Mouse (Mus musculus): ENCODE measurements around the gene Arg1.

Arg1 gene

GRCm38 (mm10) chr10:24926962-24927720, at the start of gene Arg1:
Gene Arg1, minus strand, starts transcription at chr10:24927484.
- in situ Hi-C loops (cut with MboI; ENCODE audit: unreplicated experiment in 2 of 2): no loop called here

DNA sequence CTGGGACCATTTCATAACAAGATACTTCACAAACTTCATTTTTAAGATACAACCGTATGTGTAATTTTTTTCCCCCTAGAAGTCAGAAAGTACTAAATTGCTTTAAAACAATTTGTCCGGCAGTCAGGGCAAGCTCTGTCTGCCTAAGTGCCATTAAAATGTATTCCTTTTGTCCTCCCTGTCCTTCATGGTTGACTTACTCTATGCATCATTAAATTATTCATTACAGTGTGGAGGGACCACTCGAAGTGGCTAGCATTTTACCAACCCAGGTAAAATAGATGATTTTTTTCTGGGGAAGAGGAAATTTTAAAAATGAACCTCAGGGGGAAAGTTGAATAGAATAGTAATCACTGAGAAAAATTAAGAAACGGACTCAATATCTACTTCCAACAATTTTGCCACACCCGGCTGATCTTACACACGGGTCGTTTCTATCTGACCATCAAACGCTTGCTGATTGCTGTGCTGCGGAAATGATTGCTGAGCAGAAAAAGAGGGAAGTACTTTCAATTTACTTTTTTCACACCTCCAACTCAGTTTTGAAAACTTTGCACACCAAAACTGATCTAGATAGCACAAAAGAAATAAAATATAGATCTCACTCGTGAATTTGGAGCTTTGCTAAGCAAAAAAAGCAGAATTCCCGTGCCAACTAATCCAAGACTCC, 46.7 kb upstream of the Arg1 start:
- in situ Hi-C loops (cut with MboI; ENCODE audit: unreplicated experiment in 2 of 2): loop anchor here (25.0 kb wide), 2 partner anchors 513 to 1163 kb away; no protein-coding TSS in a partner anchor

DNA sequence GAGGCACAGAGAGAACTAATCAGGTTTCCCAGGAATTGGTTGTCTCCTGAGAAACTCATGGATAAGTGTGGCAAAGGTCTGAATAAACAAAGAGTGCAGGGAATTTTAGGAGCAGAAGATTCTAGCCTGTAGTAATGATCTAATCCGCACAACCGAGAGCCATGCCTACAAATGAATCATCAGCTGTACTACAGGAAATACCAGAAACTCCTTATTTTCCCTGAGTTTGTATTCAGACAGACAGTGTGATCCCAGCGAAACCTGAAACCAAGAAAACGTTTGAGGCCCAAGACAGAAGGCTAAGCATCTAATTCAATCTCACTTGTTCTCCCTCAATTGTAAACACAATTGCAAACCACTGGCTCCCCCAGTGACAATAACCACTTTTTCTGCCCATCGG, 46.1 kb upstream of the Arg1 start:
- in situ Hi-C loops (cut with MboI; ENCODE audit: unreplicated experiment in 2 of 2): loop anchor here (25.0 kb wide), 2 partner anchors 514 to 1164 kb away; no protein-coding TSS in a partner anchor

- in situ Hi-C loops (cut with MboI; ENCODE audit: unreplicated experiment in 2 of 2): loop anchor here (25.0 kb wide), 2 partner anchors 514 to 1164 kb away; no protein-coding TSS in a partner anchor
These were observed 45.6 kb upstream of the Arg1 start for GRCm38 (mm10) chr10:24972923-24973322.

DNA sequence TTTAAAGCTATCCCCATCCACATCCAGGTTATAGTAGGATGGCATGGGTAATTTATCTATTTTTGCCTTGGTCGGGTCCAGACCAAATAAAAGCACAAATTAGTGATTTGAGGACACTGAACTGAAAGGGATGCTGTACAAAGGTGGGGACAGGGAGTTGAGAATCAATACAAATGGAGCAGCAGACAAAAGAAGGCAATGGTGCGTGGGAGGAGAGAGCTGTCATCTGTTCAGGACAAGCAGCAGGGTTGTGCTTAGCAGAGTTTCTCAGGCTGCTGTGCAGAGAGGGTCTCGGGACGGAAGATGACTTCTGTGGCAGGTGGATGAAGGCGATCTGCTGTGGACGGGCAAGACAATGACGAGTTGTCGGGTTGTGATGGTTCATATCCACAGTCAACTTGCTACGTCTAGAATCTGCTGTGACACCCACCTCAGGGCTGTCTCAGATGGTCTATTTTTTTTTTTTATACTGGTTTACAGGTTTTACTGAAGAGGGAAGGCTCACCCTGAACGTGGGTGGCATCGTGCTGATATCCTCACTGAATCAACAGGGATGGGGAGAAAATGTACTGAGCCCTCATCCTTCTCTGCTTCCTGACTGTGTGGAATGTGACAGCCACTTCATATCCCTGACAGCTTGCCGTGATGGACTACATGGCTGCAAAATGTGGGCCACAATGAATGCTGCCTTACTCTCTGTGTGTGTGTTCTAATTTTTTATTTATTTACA, 38.7 kb upstream of the Arg1 start:
- in situ Hi-C loops (cut with MboI; ENCODE audit: unreplicated experiment in 2 of 2): loop anchor here (10.0 to 25.0 kb wide), 3 partner anchors 521 to 1171 kb away; no protein-coding TSS in a partner anchor

DNA sequence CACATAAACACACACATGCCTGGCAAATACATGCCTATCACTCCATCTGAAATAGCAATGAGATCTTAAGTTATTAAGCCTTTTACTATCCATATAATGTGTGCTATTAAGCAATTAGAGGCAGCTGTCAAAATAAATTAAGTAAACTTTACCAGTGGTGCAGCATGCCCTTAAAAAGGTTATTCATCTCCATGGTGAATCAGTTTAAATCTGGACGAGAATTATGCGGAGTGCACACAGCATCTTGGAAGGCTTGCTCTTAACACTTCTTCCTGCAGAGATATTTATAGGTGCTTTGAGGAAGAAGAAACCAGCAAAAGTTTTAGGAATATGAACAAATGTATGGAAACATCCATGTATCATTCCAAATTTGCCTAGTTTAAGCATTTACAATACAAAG, 34.6 kb upstream of the Arg1 start:
- in situ Hi-C loops (cut with MboI; ENCODE audit: unreplicated experiment in 2 of 2): loop anchor here (10.0 to 25.0 kb wide), 3 partner anchors 525 to 1175 kb away; no protein-coding TSS in a partner anchor

DNA sequence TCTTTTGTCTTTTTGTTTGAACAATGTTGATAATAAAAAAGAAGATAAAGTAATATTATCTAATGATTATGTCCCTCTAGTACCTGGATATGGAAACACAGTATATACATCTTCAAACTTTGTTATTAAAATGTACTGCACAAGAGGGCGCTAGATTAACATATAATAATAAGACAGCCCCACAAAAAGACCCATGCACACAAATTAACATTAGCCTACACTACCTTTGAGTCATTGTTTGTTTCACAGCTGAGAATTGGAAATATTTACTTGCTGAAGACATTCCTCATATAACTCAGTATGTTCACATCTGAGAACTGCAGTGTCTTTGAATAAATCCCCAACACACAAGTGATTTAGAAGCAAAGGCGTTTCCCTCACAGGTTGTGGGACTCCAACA, 33.8 kb upstream of the Arg1 start:
- in situ Hi-C loops (cut with MboI; ENCODE audit: unreplicated experiment in 2 of 2): loop anchor here (10.0 to 25.0 kb wide), 3 partner anchors 526 to 1176 kb away; no protein-coding TSS in a partner anchor

GRCm38 (mm10) chr10:24959043-24959916, 32.0 kb upstream of the Arg1 start:
- in situ Hi-C loops (cut with MboI; ENCODE audit: unreplicated experiment in 2 of 2): loop anchor here (5.0 to 25.0 kb wide), 3 partner anchors 258 to 1178 kb away; no protein-coding TSS in a partner anchor

DNA sequence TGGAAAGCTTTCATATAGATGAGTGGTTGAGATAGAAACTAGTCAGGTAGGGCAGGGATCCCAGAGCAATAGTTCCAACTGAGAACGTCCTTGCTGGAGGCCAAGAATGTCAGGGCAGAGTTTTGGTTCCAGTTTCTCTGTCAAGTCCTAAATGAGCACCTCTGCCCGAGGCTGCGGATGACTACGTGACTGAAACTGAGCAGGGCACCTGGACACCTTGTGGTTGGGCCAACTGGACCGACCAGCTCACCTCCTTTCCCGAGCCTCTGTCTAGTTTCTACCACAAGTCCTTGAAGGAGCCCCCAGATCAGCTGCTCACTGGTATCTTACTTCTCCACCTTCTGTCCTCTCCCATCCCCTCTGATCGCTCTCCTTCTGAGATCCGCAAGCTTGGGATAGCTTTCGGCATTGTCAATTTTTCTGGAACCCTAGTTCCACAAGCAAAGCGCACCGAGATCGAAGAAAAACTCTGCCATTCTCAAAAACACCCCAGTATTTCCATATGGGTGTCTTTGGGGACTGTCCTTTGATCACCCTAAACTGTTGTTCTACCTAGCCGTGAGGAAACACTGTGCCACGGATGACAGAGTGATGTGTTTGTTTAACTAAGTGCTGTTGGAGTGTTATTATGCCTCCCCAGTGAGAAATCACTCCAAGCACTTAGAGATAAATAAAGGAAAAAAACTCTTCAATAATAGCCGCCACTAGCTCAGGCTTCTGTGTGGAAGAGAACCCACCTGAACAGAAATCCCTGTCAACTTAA, 31.2 kb upstream of the Arg1 start:
- in situ Hi-C loops (cut with MboI; ENCODE audit: unreplicated experiment in 2 of 2): loop anchor here (5.0 to 25.0 kb wide), 3 partner anchors 259 to 1179 kb away; no protein-coding TSS in a partner anchor

DNA sequence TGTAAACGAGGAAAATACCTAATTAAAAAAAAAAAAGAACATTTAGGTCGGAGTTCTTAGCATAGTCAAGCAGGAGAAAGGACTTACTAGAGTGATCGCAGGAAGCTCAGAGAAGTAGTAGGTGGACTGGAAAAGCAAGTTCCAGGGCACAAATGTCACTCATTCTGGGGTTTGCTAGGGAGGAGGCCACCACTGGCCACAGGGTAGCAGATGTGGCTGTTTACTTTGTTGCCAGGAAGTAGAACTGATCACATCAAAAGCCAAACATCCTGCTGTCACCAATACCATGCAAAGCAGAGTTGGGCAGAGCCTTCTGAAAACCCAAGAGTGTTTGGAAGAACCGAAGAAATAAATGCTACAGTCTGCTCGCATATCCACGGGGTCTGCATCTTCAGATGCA, 26.6 kb upstream of the Arg1 start:
- in situ Hi-C loops (cut with MboI; ENCODE audit: unreplicated experiment in 2 of 2): loop anchor here (25.0 kb wide), 2 partner anchors 533 to 1183 kb away; no protein-coding TSS in a partner anchor

GRCm38 (mm10) chr10:24952549-24952948, 25.3 kb upstream of the Arg1 start:
- in situ Hi-C loops (cut with MboI; ENCODE audit: unreplicated experiment in 2 of 2): loop anchor here (25.0 kb wide), 2 partner anchors 535 to 1185 kb away; no protein-coding TSS in a partner anchor

GRCm38 (mm10) chr10:24951575-24951974, 24.3 kb upstream of the Arg1 start:
- in situ Hi-C loops (cut with MboI; ENCODE audit: unreplicated experiment in 2 of 2): loop anchor here (25.0 kb wide), 2 partner anchors 536 to 1186 kb away; no protein-coding TSS in a partner anchor

DNA sequence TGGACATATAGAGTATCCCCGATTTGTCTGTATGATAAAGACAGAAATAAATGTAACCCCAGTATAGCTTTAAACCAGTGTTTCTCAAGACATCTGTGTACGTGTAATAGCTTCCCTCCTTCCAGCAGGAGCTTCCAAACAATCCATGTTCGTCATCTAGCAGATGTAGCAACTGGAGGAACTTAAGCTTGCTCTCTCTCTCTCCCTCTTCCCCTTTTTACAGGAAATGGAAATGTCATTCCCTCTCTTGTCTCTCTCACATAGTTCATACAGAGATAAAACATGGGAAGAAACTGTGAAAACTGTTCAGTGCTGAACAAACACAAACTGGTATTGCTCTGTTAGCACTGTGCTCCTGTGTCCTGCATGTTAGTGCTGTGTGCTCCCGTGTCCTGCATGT, 22.9 kb upstream of the Arg1 start:
- in situ Hi-C loops (cut with MboI; ENCODE audit: unreplicated experiment in 2 of 2): loop anchor here (25.0 kb wide), 2 partner anchors 537 to 1187 kb away; no protein-coding TSS in a partner anchor

DNA sequence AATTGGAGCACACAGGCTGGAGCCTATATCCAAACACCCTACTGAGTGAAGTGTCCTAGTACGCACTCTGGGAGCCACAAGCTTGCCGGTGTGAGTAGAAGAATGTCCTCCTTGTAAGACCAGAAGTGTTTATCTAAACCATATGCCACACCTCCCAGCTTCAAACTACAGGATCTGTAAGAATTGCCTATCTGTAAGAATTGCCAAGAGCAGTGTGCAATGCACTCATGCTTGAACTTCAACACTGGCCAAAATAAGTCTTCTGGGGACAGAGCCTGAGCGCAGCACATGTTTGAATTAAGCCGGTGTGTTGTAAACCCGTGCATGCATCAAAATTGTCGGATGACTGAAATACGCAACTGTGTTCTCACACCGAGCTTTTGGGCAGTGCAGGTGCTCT, 21.0 kb upstream of the Arg1 start:
- in situ Hi-C loops (cut with MboI; ENCODE audit: unreplicated experiment in 2 of 2): no loop called here

GRCm38 (mm10) chr10:24947871-24948270, 20.6 kb upstream of the Arg1 start:
- in situ Hi-C loops (cut with MboI; ENCODE audit: unreplicated experiment in 2 of 2): no loop called here

DNA sequence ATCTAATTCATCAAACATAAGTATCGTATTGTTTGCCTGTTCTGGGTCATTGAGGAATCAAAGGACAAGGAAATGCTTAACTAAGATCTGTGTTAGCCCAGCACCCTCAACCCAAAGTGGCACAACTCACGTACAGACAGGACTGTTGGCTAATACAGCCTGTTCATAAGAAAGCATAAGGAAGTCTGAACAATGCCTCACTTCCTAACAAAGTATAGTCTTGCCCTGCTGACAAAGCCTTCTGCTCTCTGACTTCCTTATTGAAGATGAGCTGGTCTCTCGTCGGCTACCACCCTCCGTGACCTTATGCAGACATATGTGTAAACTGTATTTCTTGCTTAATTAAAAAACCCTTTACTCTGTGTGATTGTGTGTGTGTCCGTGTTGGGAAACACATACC, 2.9 kb upstream of the Arg1 start:
- in situ Hi-C loops (cut with MboI; ENCODE audit: unreplicated experiment in 2 of 2): no loop called here

DNA sequence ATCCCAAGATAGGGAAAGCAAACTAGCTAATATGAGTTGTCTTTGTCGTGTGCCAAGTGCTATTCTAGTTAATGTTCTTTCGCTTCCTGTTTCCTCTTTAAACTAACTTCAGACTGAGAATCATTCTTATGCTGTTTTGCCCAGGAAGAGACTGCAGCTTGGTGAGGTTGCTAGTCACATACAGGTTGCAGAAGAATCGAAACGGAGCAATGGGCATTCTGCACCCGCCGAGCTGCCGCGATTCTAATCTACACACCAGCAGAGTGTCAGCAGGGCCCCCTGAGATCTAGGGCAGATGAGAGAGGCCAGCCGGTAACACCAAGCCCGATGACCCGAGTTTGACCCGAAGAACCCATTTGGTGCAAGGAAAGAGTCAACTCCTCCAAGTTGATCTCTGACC, 788 bp upstream of the Arg1 start:
- in situ Hi-C loops (cut with MboI; ENCODE audit: unreplicated experiment in 2 of 2): no loop called here

GRCm38 (mm10) chr10:24926380-24926779, 904 bp downstream of the Arg1 start:
- in situ Hi-C loops (cut with MboI; ENCODE audit: unreplicated experiment in 2 of 2): no loop called here

DNA sequence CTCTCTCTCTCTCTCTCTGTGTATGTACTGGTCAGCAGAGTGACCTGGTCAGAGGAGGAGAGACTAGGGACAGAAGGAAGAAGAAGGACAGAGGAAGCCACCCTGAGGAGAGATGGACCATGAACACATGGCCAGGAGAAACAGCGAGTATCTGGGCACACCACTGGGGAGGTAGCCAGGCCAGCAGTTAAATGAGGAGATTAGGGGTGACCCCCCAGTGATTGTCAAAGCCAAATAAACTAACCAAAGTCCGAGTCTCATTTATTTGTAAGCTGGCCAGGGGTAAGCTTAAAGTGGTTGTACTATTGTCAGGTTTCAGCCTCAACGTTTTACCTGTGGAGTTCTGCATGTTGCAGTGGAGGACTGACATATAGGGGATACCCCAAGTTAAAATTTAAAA, 3.0 kb downstream of the Arg1 start:
- in situ Hi-C loops (cut with MboI; ENCODE audit: unreplicated experiment in 2 of 2): loop anchor here (25.0 kb wide), 2 partner anchors 1137 to 1388 kb away; partner anchors contain the start of genes Rps12 (in 1 of the 2) and Slc18b1 (in 1 of the 2)

All from v-Abl transformed pro-B cells (cell line).